Mouse (Mus musculus): ENCODE data around the gene Myd88.

- no peak for TF ChIP-seq CTCF (IDR thresholded peaks at IDR 0.05; ENCODE audit: low read depth)
- no peak for TF ChIP-seq EP300 (IDR thresholded peaks at IDR 0.05; ENCODE audit: low read depth)
These were observed 6.9 kb downstream of the Myd88 start for GRCm38 (mm10) chr9:119334324-119334723.

Measured in liver, embryonic 14.5 days (tissue).